Mouse (Mus musculus): ENCODE results near the gene Tjp1. TPM values are rescaled to one million over a fixed set of nuclear protein-coding genes. Genes with fewer than 3 reads are reported as not detected.

Tjp1 gene
- total and polyA plus RNA-seq, 2 experiments from 2014 or later = 15.0 to 33.9 TPM

DNA sequence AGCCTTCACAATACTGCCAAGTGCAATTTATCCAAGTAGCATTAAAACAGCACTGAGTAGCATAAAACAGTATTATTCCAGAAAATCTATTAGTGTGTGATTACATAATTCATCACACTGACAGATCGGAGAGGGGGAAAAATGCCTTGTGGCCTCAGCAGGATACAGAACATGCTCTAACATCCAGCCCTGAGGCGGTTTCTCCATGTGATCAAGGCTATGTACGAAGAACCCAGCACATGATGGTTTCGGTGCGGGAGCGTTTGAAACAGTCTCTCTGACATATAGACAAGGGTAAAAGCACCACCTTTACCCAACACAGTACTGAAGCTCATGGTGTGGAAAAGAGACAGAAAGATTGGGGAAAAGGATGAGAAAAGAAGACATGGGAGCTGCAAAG is 38.4 kb downstream of the Tjp1 start:
- no peak overlapping the region for H3K4me3 ChIP-seq (ENCODE audit: low read depth, low read length)
- no peak for ATAC-seq (ENCODE audit: insufficient read depth, low read depth)
- WGBS = 92% methylated on average over 6 of the region's 6 CpGs
- no peaks in the 10 kb centered on the region for H3K9me3 ChIP-seq (replicated peaks; ENCODE audit: control insufficient read depth, low read length)
- no peaks in the 10 kb centered on the region for H3K36me3 ChIP-seq (replicated peaks; ENCODE audit: control insufficient read depth, insufficient read depth, low read length)
- H3K4me1 ChIP-seq (ENCODE audit: control insufficient read depth, insufficient read depth) = no peaks in the 10 kb centered on the region
- no peaks in the 10 kb centered on the region for H3K27me3 ChIP-seq (ENCODE audit: control insufficient read depth, insufficient read depth, low read length)
- no peak overlapping the region for H3K9ac ChIP-seq (replicated peaks; ENCODE audit: low read depth, low read length)
- H3K4me2 ChIP-seq (ENCODE audit: low read depth, low read length) = no peak overlapping the region
- no peak for DNase-seq (ENCODE audit: low spot score)
- no peak overlapping the region for H3K27ac ChIP-seq (ENCODE audit: low read depth)
- TF ChIP-seq CTCF (IDR thresholded peaks at IDR 0.05; ENCODE audit: low read depth) (no peak), EP300 (IDR thresholded peaks at IDR 0.05; ENCODE audit: low read depth) (no peak)

- 3% methylated on average over 13 of the region's 13 CpGs for WGBS
- ATAC-seq (ENCODE audit: insufficient read depth, low read depth) (peak; percentile 55), DNase-seq (ENCODE audit: low spot score) (peak; percentile 50)
- peak overlapping the region; percentile 56 for H3K4me2 ChIP-seq (ENCODE audit: low read depth, low read length)
- H3K36me3 ChIP-seq (replicated peaks; ENCODE audit: control insufficient read depth, insufficient read depth, low read length) = no peaks in the 10 kb centered on the region
- no peaks in the 10 kb centered on the region for H3K27me3 ChIP-seq (ENCODE audit: control insufficient read depth, insufficient read depth, low read length)
- peak overlapping the region; percentile 31 for H3K4me3 ChIP-seq (ENCODE audit: low read depth, low read length)
- no peak overlapping the region for H3K27ac ChIP-seq (ENCODE audit: low read depth)
- TF ChIP-seq EP300 (IDR thresholded peaks at IDR 0.05; ENCODE audit: low read depth) (no peak), CTCF (IDR thresholded peaks at IDR 0.05; ENCODE audit: low read depth) (no peak)
- peak overlapping the region; percentile 4; the same call in 1 of the 2 replicates for H3K9ac ChIP-seq (replicated peaks; ENCODE audit: low read depth, low read length)
- H3K9me3 ChIP-seq (replicated peaks; ENCODE audit: control insufficient read depth, low read length) = no peaks in the 10 kb centered on the region
- H3K4me1 ChIP-seq (ENCODE audit: control insufficient read depth, insufficient read depth) = no peaks in the 10 kb centered on the region
These were observed 41.3 kb downstream of the Tjp1 start for GRCm38 (mm10) chr7:65486259-65486681.

DNA sequence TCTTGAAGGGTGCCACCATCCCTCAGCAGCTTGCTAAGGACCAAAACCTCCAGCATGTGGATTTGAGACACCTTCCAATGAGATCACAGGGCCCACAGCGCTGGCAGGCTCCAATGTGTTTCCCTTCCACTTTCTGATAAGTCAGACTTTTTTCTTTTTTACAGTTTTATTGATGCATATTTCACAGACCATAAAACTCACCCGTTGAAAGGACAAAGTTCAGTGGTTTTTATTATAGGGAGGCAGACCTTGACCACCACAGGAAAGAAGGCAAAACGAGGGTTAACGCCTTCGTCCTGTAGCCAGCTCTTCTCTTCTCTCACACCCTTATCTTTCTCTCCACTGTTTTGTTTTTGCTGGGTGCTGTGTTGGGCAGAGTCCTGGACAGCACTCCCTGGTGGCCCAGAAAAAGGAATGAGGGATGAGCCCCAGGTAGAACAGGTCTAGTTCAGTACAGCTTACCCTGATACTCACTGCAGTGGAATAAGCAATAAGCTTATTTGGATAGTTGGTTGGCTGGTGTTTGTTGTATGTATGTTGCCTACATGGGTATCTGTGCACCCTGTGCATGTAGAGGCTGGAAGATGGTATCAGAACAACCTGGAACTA is 43.3 kb downstream of the Tjp1 start:
- DNase-seq (ENCODE audit: low spot score) (no peak), ATAC-seq (ENCODE audit: insufficient read depth, low read depth) (no peak)
- no peak overlapping the region for H3K9ac ChIP-seq (replicated peaks; ENCODE audit: low read depth, low read length)
- 53% methylated on average over 5 of the region's 5 CpGs for WGBS
- no peaks in the 10 kb centered on the region for H3K36me3 ChIP-seq (replicated peaks; ENCODE audit: control insufficient read depth, insufficient read depth, low read length)
- TF ChIP-seq CTCF (IDR thresholded peaks at IDR 0.05; ENCODE audit: low read depth) (no peak), EP300 (IDR thresholded peaks at IDR 0.05; ENCODE audit: low read depth) (no peak)
- no peak overlapping the region for H3K27ac ChIP-seq (ENCODE audit: low read depth)
- H3K4me2 ChIP-seq (ENCODE audit: low read depth, low read length) = no peak overlapping the region
- H3K4me1 ChIP-seq (ENCODE audit: control insufficient read depth, insufficient read depth) = no peaks in the 10 kb centered on the region
- H3K4me3 ChIP-seq (ENCODE audit: low read depth, low read length) = no peak overlapping the region
- no peaks in the 10 kb centered on the region for H3K27me3 ChIP-seq (ENCODE audit: control insufficient read depth, insufficient read depth, low read length)
- no peaks in the 10 kb centered on the region for H3K9me3 ChIP-seq (replicated peaks; ENCODE audit: control insufficient read depth, low read length)

GRCm38 (mm10) chr7:65482216-65482615 is 45.4 kb downstream of the Tjp1 start:
- WGBS = 28% methylated on average over 2 of the region's 2 CpGs

DNA sequence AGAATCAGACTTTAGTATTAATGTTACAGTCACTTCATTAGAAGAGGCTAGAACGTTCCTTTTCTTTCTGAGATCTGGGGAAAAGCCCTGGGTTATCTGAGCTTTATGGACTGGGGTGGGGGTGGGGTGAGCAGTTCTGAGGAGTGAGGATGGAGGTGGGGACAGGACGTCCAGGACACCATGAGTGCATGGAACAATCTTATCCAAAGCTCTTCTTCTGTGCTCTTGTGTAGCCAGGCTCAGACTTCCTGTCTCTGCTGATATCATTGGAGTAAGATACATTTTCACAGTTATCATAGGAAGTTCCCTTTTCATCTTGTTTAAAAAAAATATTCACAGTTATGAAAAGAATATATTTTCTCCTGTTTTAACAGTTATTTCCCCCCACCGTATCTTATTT is 55.5 kb downstream of the Tjp1 start:
- H3K27ac ChIP-seq (ENCODE audit: low read depth) = no peak overlapping the region
- no peak overlapping the region for H3K4me3 ChIP-seq (ENCODE audit: low read depth, low read length)
- ATAC-seq (ENCODE audit: insufficient read depth, low read depth) (no peak), DNase-seq (ENCODE audit: low spot score) (no peak)
- H3K9ac ChIP-seq (replicated peaks; ENCODE audit: low read depth, low read length) = no peak overlapping the region
- H3K4me2 ChIP-seq (ENCODE audit: low read depth, low read length) = no peak overlapping the region
- H3K9me3 ChIP-seq (replicated peaks; ENCODE audit: control insufficient read depth, low read length) = no peaks in the 10 kb centered on the region
- WGBS = 36% methylated on average over 3 of the region's 3 CpGs
- no peaks in the 10 kb centered on the region for H3K27me3 ChIP-seq (ENCODE audit: control insufficient read depth, insufficient read depth, low read length)
- no peak for TF ChIP-seq CTCF (IDR thresholded peaks at IDR 0.05; ENCODE audit: low read depth)
- TF ChIP-seq EP300 (IDR thresholded peaks at IDR 0.05; ENCODE audit: low read depth) = no peak
- no peaks in the 10 kb centered on the region for H3K36me3 ChIP-seq (replicated peaks; ENCODE audit: control insufficient read depth, insufficient read depth, low read length)
- peaks cover 19% of the 10 kb centered on the region for H3K4me1 ChIP-seq (ENCODE audit: control insufficient read depth, insufficient read depth)

More at GRCm38 (mm10) chr7:65482216-65482615, 45.4 kb downstream of the Tjp1 start:
- Histone ChIP-seq H3K36me3 (replicated peaks; ENCODE audit: control insufficient read depth, insufficient read depth, low read length) (no peaks in the 10 kb centered on the region), H3K9ac (replicated peaks; ENCODE audit: low read depth, low read length) (no peak overlapping the region), H3K27ac (ENCODE audit: low read depth) (no peak overlapping the region), H3K4me2 (ENCODE audit: low read depth, low read length) (no peak overlapping the region), H3K4me1 (ENCODE audit: control insufficient read depth, insufficient read depth) (no peaks in the 10 kb centered on the region), H3K27me3 (ENCODE audit: control insufficient read depth, insufficient read depth, low read length) (no peaks in the 10 kb centered on the region), H3K9me3 (replicated peaks; ENCODE audit: control insufficient read depth, low read length) (no peaks in the 10 kb centered on the region), H3K4me3 (ENCODE audit: low read depth, low read length) (no peak overlapping the region)
- TF ChIP-seq CTCF (IDR thresholded peaks at IDR 0.05; ENCODE audit: low read depth) = no peak
- TF ChIP-seq EP300 (IDR thresholded peaks at IDR 0.05; ENCODE audit: low read depth) = no peak
- DNase-seq (ENCODE audit: low spot score) (no peak), ATAC-seq (ENCODE audit: insufficient read depth, low read depth) (no peak)

GRCm38 (mm10) chr7:65471406-65471805 is 56.2 kb downstream of the Tjp1 start:
- Histone ChIP-seq H3K4me3 (ENCODE audit: low read depth, low read length) (no peak overlapping the region), H3K9ac (replicated peaks; ENCODE audit: low read depth, low read length) (no peak overlapping the region), H3K4me2 (ENCODE audit: low read depth, low read length) (no peak overlapping the region), H3K27ac (ENCODE audit: low read depth) (no peak overlapping the region), H3K9me3 (replicated peaks; ENCODE audit: control insufficient read depth, low read length) (no peaks in the 10 kb centered on the region), H3K4me1 (ENCODE audit: control insufficient read depth, insufficient read depth) (peaks cover 25% of the 10 kb centered on the region), H3K27me3 (ENCODE audit: control insufficient read depth, insufficient read depth, low read length) (no peaks in the 10 kb centered on the region), H3K36me3 (replicated peaks; ENCODE audit: control insufficient read depth, insufficient read depth, low read length) (no peaks in the 10 kb centered on the region)
- WGBS = 90% methylated on average over 6 of the region's 6 CpGs
- TF ChIP-seq EP300 (IDR thresholded peaks at IDR 0.05; ENCODE audit: low read depth) = no peak
- no peak for TF ChIP-seq CTCF (IDR thresholded peaks at IDR 0.05; ENCODE audit: low read depth)
- ATAC-seq (ENCODE audit: insufficient read depth, low read depth) (no peak), DNase-seq (ENCODE audit: low spot score) (no peak)
